Comparison of ENCODE assay signal across 7 mouse cellular contexts in genomic region chr9:77911508-77912229, GRCm38 (mm10). TPM values are rescaled to one million over a fixed set of nuclear protein-coding genes. Genes with fewer than 3 reads are reported as not detected.
DNase-seq lines count a peak whose midpoint lies in the region; ATAC-seq and TF ChIP-seq lines count a peak whose summit lies in the region.

No protein-coding gene starts in this region.

- no peak overlapping the region for H3K9ac ChIP-seq in embryonic facial prominence, embryonic 12.5 days
- peak overlapping the region; percentile 63; the same call in 1 of the 2 replicates for H3K9ac ChIP-seq in intestine, postnatal 0 days (ENCODE audit: low read depth, low read length)

- H3K27me3 ChIP-seq in embryonic facial prominence, embryonic 12.5 days = no peaks in the 10 kb centered on the region
- H3K27me3 ChIP-seq in intestine, postnatal 0 days (replicated peaks; ENCODE audit: control insufficient read depth, insufficient read depth, low read length) = no peaks in the 10 kb centered on the region
- no peaks in the 10 kb centered on the region for H3K27me3 ChIP-seq in myocyte (ENCODE audit: control insufficient read depth, insufficient read depth, insufficient read length)

- intact Hi-C loops in gastrocnemius, postnatal 14 days (cut with DNase I; ENCODE audit: low total_unique reads) = loop anchor here (5.0 to 10.0 kb wide), 2 partner anchors 97 to 101 kb away; no protein-coding TSS in a partner anchor

- 50% methylated on average over 7 of the region's 7 CpGs for whole genome bisulfite sequencing in embryonic facial prominence, embryonic 12.5 days
- 17% methylated on average over 7 of the region's 7 CpGs for WGBS in intestine, postnatal 0 days

- H3K9me3 ChIP-seq in embryonic facial prominence, embryonic 12.5 days = no peaks in the 10 kb centered on the region
- no peaks in the 10 kb centered on the region for H3K9me3 ChIP-seq in intestine, postnatal 0 days (ENCODE audit: control insufficient read depth)

- H3K4me2 ChIP-seq in embryonic facial prominence, embryonic 12.5 days (replicated peaks) = peak overlapping the region; percentile 60
- H3K4me2 ChIP-seq in intestine, postnatal 0 days (replicated peaks; ENCODE audit: low read depth) = peak overlapping the region; percentile 71
- peak overlapping the region; percentile 67 for H3K4me2 ChIP-seq in myocyte (ENCODE audit: low read depth)

- peak overlapping the region; percentile 91; the same call in 1 of the 2 replicates for H3K27ac ChIP-seq in embryonic facial prominence, embryonic 12.5 days
- H3K27ac ChIP-seq in intestine, postnatal 0 days (ENCODE audit: low read depth, low read length) = peak overlapping the region; percentile 93

- H3ac ChIP-seq in myocyte (ENCODE audit: control insufficient read depth, insufficient read length) = peak overlapping the region; percentile 91

- DNase-seq in spleen, postnatal 36 days (ENCODE audit: low spot score in 2 of 2) = peak; percentile 19 to 51
- no peak for DNase-seq in spleen, postnatal 10 days (ENCODE audit: low spot score in 2 of 2)
- DNase-seq in layer of hippocampus, postnatal 10 days (ENCODE audit: low spot score in 2 of 2) = no peak
- DNase-seq in gastrocnemius, postnatal 14 days = no peak

- H3K79me2 ChIP-seq in myocyte (ENCODE audit: control insufficient read depth, insufficient read depth) = peaks cover 16% of the 10 kb centered on the region

- no peak for TF ChIP-seq CTCF in intestine, postnatal 0 days (IDR thresholded peaks at IDR 0.05; ENCODE audit: low read depth)

- no peaks in the 10 kb centered on the region for H3K36me3 ChIP-seq in embryonic facial prominence, embryonic 12.5 days
- H3K36me3 ChIP-seq in intestine, postnatal 0 days (ENCODE audit: control insufficient read depth, insufficient read depth) = no peaks in the 10 kb centered on the region
- H3K36me3 ChIP-seq in myocyte (ENCODE audit: control insufficient read depth, insufficient read depth) = no peaks in the 10 kb centered on the region

- peak overlapping the region; percentile 57 for H3K4me3 ChIP-seq in embryonic facial prominence, embryonic 12.5 days
- H3K4me3 ChIP-seq in intestine, postnatal 0 days (ENCODE audit: low read depth, low read length) = peak overlapping the region; percentile 72
- peak overlapping the region; percentile 47 for H3K4me3 ChIP-seq in myocyte

- ATAC-seq in embryonic facial prominence, embryonic 12.5 days (ENCODE audit: insufficient number of reproducible peaks, insufficient read depth, low FRiP score, low TSS enrichment) = no peak
- no peak for ATAC-seq in intestine, postnatal 0 days

- peaks cover 7% of the 10 kb centered on the region for H3K4me1 ChIP-seq in embryonic facial prominence, embryonic 12.5 days
- peaks cover 14% of the 10 kb centered on the region for H3K4me1 ChIP-seq in intestine, postnatal 0 days (replicated peaks; ENCODE audit: control insufficient read depth, insufficient read depth, low read length)

- no peak for TF ChIP-seq POLR2A in myocyte (IDR thresholded peaks at IDR 0.05; ENCODE audit: insufficient read length, low read depth)

TF ChIP-seq in myocyte, 11 proteins besides CTCF, POLR2A, EP300 and RAD21:
- TF ChIP-seq REST (IDR thresholded peaks at IDR 0.05; ENCODE audit: insufficient read depth, insufficient read length) (no peak), SRF (IDR thresholded peaks at IDR 0.05; ENCODE audit: control insufficient read depth, insufficient read length, low read depth) (no peak), POLR2AphosphoS2 (IDR thresholded peaks at IDR 0.05; ENCODE audit: insufficient read length, low read depth) (no peak), TCF12 (IDR thresholded peaks at IDR 0.05; ENCODE audit: insufficient read depth, poor library complexity, severe bottlenecking) (no peak), E2F4 (IDR thresholded peaks at IDR 0.05; ENCODE audit: insufficient read depth) (no peak), MAX (IDR thresholded peaks at IDR 0.05; ENCODE audit: low read depth) (no peak), MYOG (IDR thresholded peaks at IDR 0.05; ENCODE audit: control insufficient read depth in 1 of 3, insufficient read depth in 1 of 3, insufficient read length in 2 of 3, low read depth in 2 of 3) (no peak), USF1 (IDR thresholded peaks at IDR 0.05; ENCODE audit: low read depth) (no peak), TCF3 (IDR thresholded peaks at IDR 0.05; ENCODE audit: insufficient read length, low read depth) (no peak), MYOD1 (IDR thresholded peaks at IDR 0.05; ENCODE audit: control insufficient read depth in 1 of 3, insufficient read length in 2 of 3, low read depth in 2 of 3) (no peak), CEBPB (IDR thresholded peaks at IDR 0.05; ENCODE audit: insufficient read depth, poor library complexity, severe bottlenecking) (no peak)

RNA-seq across cellular contexts. Expression of gene Elovl5, which starts 5.5 kb away (rescaled TPM):
- 74.7 and 76.7 TPM in 2 replicates for polyA plus RNA-seq in embryonic facial prominence, embryonic 12.5 days (2016; fragmentation: Nextera tagmentation; extraction: Ambion mirVana)
- polyA plus RNA-seq in intestine, postnatal 0 days (2015; fragmentation: Nextera tagmentation; extraction: Ambion mirVana) = 32.5 and 35.0 TPM in 2 replicates
- 45.1 TPM for polyA plus RNA-seq in myocyte (2012; fragmentation: generic; extraction: Trizol)
- total RNA-seq in layer of hippocampus, postnatal 10 days (2021) = 10 to 100 TPM; 85.5 to 89.5 TPM
- total RNA-seq in gastrocnemius, postnatal 14 days (2021) = 10 to 100 TPM; 21.7 to 23.4 TPM

Comparison
In these comparisons a context has a peak if more than half of its experiments do, and no peak if none do; other contexts are left out.
1. DNase-seq: peak in spleen, postnatal 36 days (2 of 2); none in spleen, postnatal 10 days (0 of 2), layer of hippocampus, postnatal 10 days (0 of 2) and gastrocnemius, postnatal 14 days (single experiment).
2. Peak in every context shown above with its lines, with median percentiles within 50 percentile points of each other: H3K4me2 ChIP-seq and H3K4me3 ChIP-seq.